47 mouse cellular contexts compared by ENCODE assay signal in the genomic region with DNA sequence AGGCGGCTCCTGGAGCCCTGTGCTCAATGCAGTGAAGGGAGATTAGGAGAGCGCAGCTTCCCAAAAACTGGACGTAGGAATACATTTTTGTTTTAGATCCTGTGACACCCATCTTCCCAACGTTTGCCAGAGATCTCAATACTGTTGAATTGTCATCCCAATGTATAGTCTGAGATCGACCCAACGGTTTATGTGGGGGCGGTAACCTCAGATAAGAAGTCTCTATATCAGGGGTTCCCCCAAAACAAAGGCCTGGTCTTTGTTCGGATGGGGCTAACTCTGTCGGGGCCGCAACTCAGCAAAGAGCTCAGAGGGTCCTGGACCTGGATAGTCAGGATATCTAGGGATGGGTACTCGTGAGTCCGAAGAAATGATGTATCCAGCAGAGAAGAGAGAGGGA. TPM values are rescaled to one million over a fixed set of nuclear protein-coding genes. Genes with fewer than 3 reads are reported as not detected.
"Had no signal": no experiment of that assay in that cellular context is flagged by ENCODE, and none has a peak within 500 bp of the region (broad histone marks: within the 10 kb centered on the region; RNA-seq: fewer than 3 reads in every experiment).

No protein-coding gene starts in this region.

- H3K4me1 ChIP-seq: liver, embryonic 12.5 days; liver, embryonic 13.5 days; liver, embryonic 15.5 days; lung, embryonic 15.5 days; midbrain, embryonic 12.5 days; midbrain, embryonic 15.5 days; neural tube, embryonic 12.5 days had no signal

- H3K36me3 ChIP-seq: limb, embryonic 10.5 days; limb, embryonic 12.5 days; limb, embryonic 13.5 days; limb, embryonic 15.5 days; liver, embryonic 12.5 days; liver, embryonic 13.5 days; liver, embryonic 15.5 days; lung, embryonic 15.5 days; midbrain, embryonic 10.5 days; midbrain, embryonic 12.5 days; midbrain, embryonic 13.5 days; midbrain, embryonic 15.5 days; neural tube, embryonic 12.5 days had no signal

- H3K4me3 ChIP-seq: limb, embryonic 10.5 days; limb, embryonic 13.5 days; limb, embryonic 15.5 days; liver, embryonic 12.5 days; liver, embryonic 13.5 days; liver, embryonic 15.5 days; lung, embryonic 15.5 days; megakaryocyte, embryonic 14.5 days; midbrain, embryonic 12.5 days; midbrain, embryonic 13.5 days; midbrain, embryonic 15.5 days; myocyte; neural tube, embryonic 12.5 days had no signal

- DNase-seq: left cerebral cortex, postnatal 4 days; liver; liver, embryonic 13.5 days; liver, postnatal 0 days; lung, adult 18-20 months; lung, adult 2 months; lung, embryonic 14.5 days; lung, postnatal 10 days; lung, postnatal 14 days; lung, postnatal 36 days; lung, postnatal 4 days; midbrain, embryonic 14.5 days had no signal

- H3K9me3 ChIP-seq: limb, embryonic 10.5 days; limb, embryonic 12.5 days; limb, embryonic 13.5 days; limb, embryonic 15.5 days; liver, embryonic 12.5 days; liver, embryonic 13.5 days; liver, embryonic 15.5 days; lung, embryonic 15.5 days; megakaryocyte, embryonic 14.5 days; midbrain, embryonic 10.5 days; midbrain, embryonic 12.5 days; midbrain, embryonic 13.5 days; midbrain, embryonic 15.5 days; neural tube, embryonic 12.5 days had no signal

- H3K27ac ChIP-seq: limb, embryonic 10.5 days; limb, embryonic 12.5 days; limb, embryonic 13.5 days; limb, embryonic 15.5 days; liver, embryonic 12.5 days; liver, embryonic 13.5 days; liver, embryonic 14.5 days; liver, embryonic 15.5 days; lung, embryonic 15.5 days; macrophage; midbrain, embryonic 10.5 days; midbrain, embryonic 12.5 days; midbrain, embryonic 13.5 days; midbrain, embryonic 15.5 days; neural tube, embryonic 12.5 days had no signal

- H3K4me2 ChIP-seq: limb, embryonic 13.5 days; limb, embryonic 15.5 days; liver, embryonic 11.5 days; liver, embryonic 12.5 days; liver, embryonic 13.5 days; liver, embryonic 15.5 days; lung, embryonic 14.5 days; lung, embryonic 15.5 days; midbrain, embryonic 11.5 days; midbrain, embryonic 15.5 days; neural tube, embryonic 12.5 days had no signal

- ATAC-seq: liver, embryonic 12.5 days; liver, postnatal 0 days; lung, postnatal 0 days; midbrain, embryonic 15.5 days; midbrain, embryonic 16.5 days had no signal

- H3K9ac ChIP-seq: limb, embryonic 12.5 days; limb, embryonic 13.5 days; limb, embryonic 15.5 days; liver, embryonic 12.5 days; liver, embryonic 13.5 days; liver, embryonic 14.5 days; liver, embryonic 15.5 days; liver, postnatal 0 days; lung, embryonic 14.5 days; lung, embryonic 15.5 days; midbrain, embryonic 12.5 days; midbrain, embryonic 13.5 days; midbrain, embryonic 15.5 days; neural tube, embryonic 12.5 days had no signal

RNA-seq across cellular contexts. Expression of gene Cd207, which starts 15.3 kb away (rescaled TPM):
- total RNA-seq: left cerebral cortex, postnatal 10 days; left cerebral cortex, postnatal 14 days; left cerebral cortex, postnatal 25 days; left cerebral cortex, postnatal 36 days; left cerebral cortex, postnatal 4 days; megakaryocyte progenitor cell, adult 5-6 weeks; megakaryocyte, adult 5-6 weeks; megakaryocyte-erythroid progenitor cell, adult 5-6 weeks; monocyte, adult 5-6 weeks had no signal
- polyA plus RNA-seq: limb, embryonic 10.5 days; limb, embryonic 11.5 days; limb, embryonic 12.5 days; limb, embryonic 13.5 days; limb, embryonic 14.5 days; limb, embryonic 15.5 days; liver, embryonic 11.5 days; lung, embryonic 14.5 days; lung, embryonic 15.5 days; lung, embryonic 16.5 days; lung, postnatal 0 days; macrophage; midbrain, embryonic 10.5 days; midbrain, embryonic 11.5 days; midbrain, embryonic 12.5 days; midbrain, embryonic 13.5 days; midbrain, embryonic 14.5 days; midbrain, embryonic 15.5 days; midbrain, embryonic 16.5 days; midbrain, postnatal 0 days; myocyte; neural tube, embryonic 11.5 days; neural tube, embryonic 12.5 days had no signal

RNA-seq across cellular contexts. Expression of gene Vax2, which starts 18.1 kb away (rescaled TPM):
- total RNA-seq: left cerebral cortex, postnatal 10 days; left cerebral cortex, postnatal 14 days; left cerebral cortex, postnatal 25 days; left cerebral cortex, postnatal 36 days; left cerebral cortex, postnatal 4 days; liver, adult 2 months; megakaryocyte progenitor cell, adult 5-6 weeks; megakaryocyte, adult 5-6 weeks; megakaryocyte-erythroid progenitor cell, adult 5-6 weeks; midbrain, postnatal 0 days; monocyte, adult 5-6 weeks had no signal
- polyA plus RNA-seq: liver, adult 2 months; liver, embryonic 11.5 days; liver, embryonic 12.5 days; liver, embryonic 13.5 days; liver, embryonic 14.5 days; liver, embryonic 15.5 days; liver, embryonic 16.5 days; liver, postnatal 0 days; lung, adult 2 months; lung, embryonic 14.5 days; lung, embryonic 15.5 days; lung, embryonic 16.5 days; lung, postnatal 0 days; macrophage; midbrain, embryonic 16.5 days; midbrain, postnatal 0 days; neural tube, embryonic 11.5 days had no signal

RNA-seq across cellular contexts. Expression of gene Clec4f, which starts 37.0 kb away (rescaled TPM):
- total RNA-seq: left cerebral cortex, postnatal 14 days; left cerebral cortex, postnatal 25 days; left cerebral cortex, postnatal 36 days; megakaryocyte progenitor cell, adult 5-6 weeks; megakaryocyte, adult 5-6 weeks; megakaryocyte-erythroid progenitor cell, adult 5-6 weeks; midbrain, postnatal 0 days; monocyte, adult 5-6 weeks had no signal
- polyA plus RNA-seq: limb, embryonic 10.5 days; limb, embryonic 11.5 days; limb, embryonic 12.5 days; limb, embryonic 13.5 days; limb, embryonic 14.5 days; limb, embryonic 15.5 days; lung, adult 2 months; lung, embryonic 14.5 days; lung, embryonic 15.5 days; lung, postnatal 0 days; macrophage; midbrain, embryonic 10.5 days; midbrain, embryonic 11.5 days; midbrain, embryonic 12.5 days; midbrain, embryonic 13.5 days; midbrain, embryonic 15.5 days; midbrain, embryonic 16.5 days; myocyte; neural tube, embryonic 11.5 days; neural tube, embryonic 12.5 days had no signal

RNA-seq across cellular contexts. Expression of gene Atp6v1b1, which starts 49.8 kb away (rescaled TPM):
- total RNA-seq: left cerebral cortex, postnatal 14 days; left cerebral cortex, postnatal 25 days; left cerebral cortex, postnatal 36 days; liver, adult 2 months; megakaryocyte progenitor cell, adult 5-6 weeks; megakaryocyte, adult 5-6 weeks; megakaryocyte-erythroid progenitor cell, adult 5-6 weeks; monocyte, adult 5-6 weeks had no signal
- polyA plus RNA-seq: limb, embryonic 10.5 days; limb, embryonic 11.5 days; limb, embryonic 12.5 days; limb, embryonic 13.5 days; limb, embryonic 15.5 days; liver, adult 2 months; liver, embryonic 11.5 days; liver, embryonic 12.5 days; liver, embryonic 13.5 days; liver, embryonic 15.5 days; liver, embryonic 16.5 days; liver, postnatal 0 days; lung, embryonic 14.5 days; macrophage; midbrain, embryonic 10.5 days; midbrain, embryonic 11.5 days; midbrain, embryonic 12.5 days; midbrain, embryonic 13.5 days; midbrain, embryonic 14.5 days; midbrain, embryonic 15.5 days; midbrain, embryonic 16.5 days; myocyte; neural tube, embryonic 11.5 days; neural tube, embryonic 12.5 days had no signal
